Comparison of ENCODE assay signal across 20 mouse cellular contexts in genomic region chr2:122066241-122066640, GRCm38 (mm10). TPM values are rescaled to one million over a fixed set of nuclear protein-coding genes. Genes with fewer than 3 reads are reported as not detected.
A peak's percentile ranks its signal among the peaks of the same experiment; 100 is the strongest.
DNase-seq lines count a peak whose midpoint lies in the region; ATAC-seq and TF ChIP-seq lines count a peak whose summit lies in the region.
"Had no signal": no experiment of that assay in that cellular context is flagged by ENCODE, and none has a peak within 500 bp of the region (broad histone marks: within the 10 kb centered on the region; RNA-seq: fewer than 3 reads in every experiment).

No protein-coding gene starts in this region.

- no peak overlapping the region for H3K27ac ChIP-seq in heart, embryonic 11.5 days (ENCODE audit: low read depth, low read length)
- H3K27ac ChIP-seq in heart, embryonic 15.5 days = peak overlapping the region; percentile 78
- H3K27ac ChIP-seq in heart, postnatal 0 days (ENCODE audit: low read depth) = 0 out of 2 replicates have a peak overlapping the region, but pooled peaks have one; percentile 9
- H3K27ac ChIP-seq in intestine, embryonic 16.5 days (ENCODE audit: low read length) = no peak overlapping the region
- H3K27ac ChIP-seq in liver, embryonic 11.5 days (ENCODE audit: low read depth, low read length) = no peak overlapping the region
- H3K27ac ChIP-seq: embryonic facial prominence, embryonic 12.5 days; forebrain, embryonic 15.5 days; hindbrain, embryonic 13.5 days; hindbrain, postnatal 0 days had no signal

- no peak for TF ChIP-seq CTCF in heart, postnatal 0 days (IDR thresholded peaks at IDR 0.05; ENCODE audit: low read depth)

- no peak overlapping the region for H3K4me2 ChIP-seq in heart, embryonic 11.5 days
- no peak overlapping the region for H3K4me2 ChIP-seq in heart, embryonic 15.5 days
- H3K4me2 ChIP-seq in heart, postnatal 0 days (ENCODE audit: low read depth, low read length) = no peak overlapping the region
- no peak overlapping the region for H3K4me2 ChIP-seq in intestine, embryonic 16.5 days (ENCODE audit: low read depth, low read length)
- H3K4me2 ChIP-seq in liver, embryonic 11.5 days = no peak overlapping the region
- H3K4me2 ChIP-seq: embryonic facial prominence, embryonic 12.5 days; forebrain, embryonic 15.5 days; hindbrain, embryonic 13.5 days had no signal

- H3K4me3 ChIP-seq in heart, embryonic 11.5 days (ENCODE audit: low read depth, low read length) = no peak overlapping the region
- H3K4me3 ChIP-seq in heart, embryonic 15.5 days = no peak overlapping the region
- no peak overlapping the region for H3K4me3 ChIP-seq in heart, postnatal 0 days (ENCODE audit: low read depth, low read length)
- no peak overlapping the region for H3K4me3 ChIP-seq in intestine, embryonic 16.5 days (ENCODE audit: low read length)
- no peak overlapping the region for H3K4me3 ChIP-seq in liver, embryonic 11.5 days (ENCODE audit: low read depth, low read length)
- H3K4me3 ChIP-seq: embryonic facial prominence, embryonic 12.5 days; forebrain, embryonic 15.5 days; hindbrain, embryonic 13.5 days had no signal

- H3K9ac ChIP-seq in heart, embryonic 11.5 days (ENCODE audit: low read depth, low read length) = no peak overlapping the region
- H3K9ac ChIP-seq in heart, embryonic 15.5 days = no peak overlapping the region
- no peak overlapping the region for H3K9ac ChIP-seq in heart, postnatal 0 days (replicated peaks; ENCODE audit: low read depth, low read length)
- H3K9ac ChIP-seq in intestine, embryonic 16.5 days (ENCODE audit: low read depth, low read length) = no peak overlapping the region
- no peak overlapping the region for H3K9ac ChIP-seq in liver, embryonic 11.5 days (ENCODE audit: low read depth, low read length)
- H3K9ac ChIP-seq: embryonic facial prominence, embryonic 12.5 days; forebrain, embryonic 15.5 days; hindbrain, embryonic 13.5 days had no signal

- H3K9me3 ChIP-seq in heart, embryonic 11.5 days (replicated peaks; ENCODE audit: control insufficient read depth, low read length) = no peaks in the 10 kb centered on the region
- H3K9me3 ChIP-seq in heart, embryonic 15.5 days (replicated peaks) = no peaks in the 10 kb centered on the region
- H3K9me3 ChIP-seq in heart, postnatal 0 days (replicated peaks; ENCODE audit: control insufficient read depth, low read length) = no peaks in the 10 kb centered on the region
- H3K9me3 ChIP-seq in intestine, embryonic 16.5 days (ENCODE audit: control insufficient read depth, low read length) = no peaks in the 10 kb centered on the region
- no peaks in the 10 kb centered on the region for H3K9me3 ChIP-seq in liver, embryonic 11.5 days (ENCODE audit: control insufficient read depth, low read length)
- H3K9me3 ChIP-seq: embryonic facial prominence, embryonic 12.5 days; forebrain, embryonic 15.5 days; G1E; hindbrain, embryonic 13.5 days had no signal

- peaks cover 3% of the 10 kb centered on the region for H3K36me3 ChIP-seq in heart, embryonic 11.5 days (ENCODE audit: control insufficient read depth, insufficient read depth, low read length)
- peaks cover 14% of the 10 kb centered on the region; the same call in 1 of the 2 replicates for H3K36me3 ChIP-seq in heart, embryonic 15.5 days
- peaks cover 14% of the 10 kb centered on the region for H3K36me3 ChIP-seq in heart, postnatal 0 days (replicated peaks; ENCODE audit: control insufficient read depth, insufficient read depth, low read length)
- H3K36me3 ChIP-seq in intestine, embryonic 16.5 days (ENCODE audit: control insufficient read depth, insufficient read depth, low read length) = peaks cover 6% of the 10 kb centered on the region; the same call in 1 of the 2 replicates
- peaks cover 5% of the 10 kb centered on the region; the same call in 1 of the 2 replicates for H3K36me3 ChIP-seq in liver, embryonic 11.5 days (ENCODE audit: control insufficient read depth, insufficient read depth, low read length)

- no peaks in the 10 kb centered on the region for H3K27me3 ChIP-seq in heart, embryonic 11.5 days (ENCODE audit: control insufficient read depth, insufficient read depth, low read length)
- H3K27me3 ChIP-seq in heart, embryonic 15.5 days = no peaks in the 10 kb centered on the region
- H3K27me3 ChIP-seq in heart, postnatal 0 days (ENCODE audit: control insufficient read depth, insufficient read depth, low read length) = no peaks in the 10 kb centered on the region
- no peaks in the 10 kb centered on the region for H3K27me3 ChIP-seq in intestine, embryonic 16.5 days (replicated peaks; ENCODE audit: control insufficient read depth, insufficient read depth, low read length)
- H3K27me3 ChIP-seq in liver, embryonic 11.5 days (replicated peaks; ENCODE audit: control insufficient read depth, insufficient read depth, low read length) = no peaks in the 10 kb centered on the region
- H3K27me3 ChIP-seq: embryonic facial prominence, embryonic 12.5 days; forebrain, embryonic 15.5 days; hindbrain, embryonic 13.5 days had no signal

- ATAC-seq in heart, embryonic 11.5 days (replicated peaks; ENCODE audit: insufficient number of reproducible peaks, low FRiP score, low TSS enrichment) = no peak
- peak; percentile 77; the same call in 1 of the 2 replicates for ATAC-seq in heart, embryonic 15.5 days (replicated peaks; ENCODE audit: insufficient number of reproducible peaks, insufficient read depth, low FRiP score, low read depth)
- peak; percentile 81 for ATAC-seq in heart, postnatal 0 days (ENCODE audit: insufficient read depth, low read depth)
- peak; percentile 91 for ATAC-seq in intestine, embryonic 16.5 days
- ATAC-seq in liver, embryonic 11.5 days (replicated peaks; ENCODE audit: low FRiP score) = no peak
- ATAC-seq: CD4-positive, CD25-positive, alpha-beta regulatory T cell, adult 4 months; forebrain, embryonic 15.5 days had no signal

- intact Hi-C loops in heart, postnatal 36 days (cut with DNase I) = no loop called here

- TF ChIP-seq EP300 in heart, postnatal 0 days (IDR thresholded peaks at IDR 0.05; ENCODE audit: low read depth) = no peak

- 55% methylated on average over 8 of the region's 8 CpGs for WGBS in heart, embryonic 11.5 days (ENCODE audit: insufficient replicate concordance)
- WGBS in heart, embryonic 15.5 days = 57% methylated on average over 8 of the region's 8 CpGs
- WGBS in heart, postnatal 0 days = 34% methylated on average over 8 of the region's 8 CpGs
- WGBS in intestine, embryonic 16.5 days = 68% methylated on average over 8 of the region's 8 CpGs
- 76% methylated on average over 8 of the region's 8 CpGs for WGBS in liver, embryonic 11.5 days

- DNase-seq in heart, adult 11 months = peak; percentile 73
- no peak for DNase-seq in heart, postnatal 36 days
- DNase-seq in heart, postnatal 0 days (ENCODE audit: low spot score) = peak; percentile 20
- no peak for DNase-seq in liver, embryonic 11.5 days (ENCODE audit: low spot score)
- DNase-seq in retina, postnatal 1 day = no peak
- DNase-seq: adrenal gland, postnatal 10 days; B cell, adult 2 months; cerebellum, adult 11 months; cerebellum, adult 9-10 months; cerebellum, postnatal 25 days; gastrocnemius, postnatal 36 days had no signal

- no peaks in the 10 kb centered on the region for H3K4me1 ChIP-seq in heart, embryonic 11.5 days (ENCODE audit: control insufficient read depth, insufficient read depth, low read length)
- H3K4me1 ChIP-seq in heart, embryonic 15.5 days (replicated peaks) = peaks cover 4% of the 10 kb centered on the region
- no peaks in the 10 kb centered on the region for H3K4me1 ChIP-seq in heart, postnatal 0 days (ENCODE audit: control insufficient read depth, insufficient read depth)
- H3K4me1 ChIP-seq in intestine, embryonic 16.5 days (ENCODE audit: control insufficient read depth, insufficient read depth, low read length) = no peaks in the 10 kb centered on the region; the same call in 1 of the 2 replicates
- no peaks in the 10 kb centered on the region for H3K4me1 ChIP-seq in liver, embryonic 11.5 days (replicated peaks; ENCODE audit: control insufficient read depth, insufficient read depth, low read length)
- H3K4me1 ChIP-seq: embryonic facial prominence, embryonic 12.5 days; forebrain, embryonic 15.5 days; hindbrain, embryonic 13.5 days had no signal

RNA-seq across cellular contexts. Expression of gene Eif3j1, which starts 37.9 kb away (rescaled TPM):
- 13.9 and 15.9 TPM in 2 replicates for polyA plus RNA-seq in heart, embryonic 11.5 days (2014; fragmentation: Nextera tagmentation; extraction: Ambion mirVana)
- polyA plus RNA-seq in heart, embryonic 15.5 days (2015; fragmentation: Nextera tagmentation; extraction: Ambion mirVana) = 9.4 and 10.2 TPM in 2 replicates
- total RNA-seq in heart, postnatal 36 days (2021) = 10 to 100 TPM; 22.7 to 23.8 TPM
- 17.4 and 17.7 TPM in 2 replicates for total RNA-seq in heart, postnatal 0 days (2014; rRNA removed; ENCODE audit: low replicate concordance)
- polyA plus RNA-seq in heart, postnatal 0 days (2015; fragmentation: Nextera tagmentation; extraction: Ambion mirVana) = 10.5 and 11.2 TPM in 2 replicates
- 9.4 and 10.3 TPM in 2 replicates for polyA plus RNA-seq in intestine, embryonic 16.5 days (2015; fragmentation: Nextera tagmentation; extraction: Ambion mirVana)
- polyA plus RNA-seq in liver, embryonic 11.5 days (2014; fragmentation: Nextera tagmentation; extraction: Ambion mirVana) = 17.9 and 18.3 TPM in 2 replicates

RNA-seq across cellular contexts. Expression of gene Spg11, which starts 51.9 kb away (rescaled TPM):
- polyA plus RNA-seq in heart, embryonic 11.5 days (2014; fragmentation: Nextera tagmentation; extraction: Ambion mirVana) = 7.0 and 7.7 TPM in 2 replicates
- polyA plus RNA-seq in heart, embryonic 15.5 days (2015; fragmentation: Nextera tagmentation; extraction: Ambion mirVana) = 4.7 and 5.8 TPM in 2 replicates
- total RNA-seq in heart, postnatal 36 days (2021) = 10 to 100 TPM; 10.7 to 11.0 TPM
- total RNA-seq in heart, postnatal 0 days (2014; rRNA removed; ENCODE audit: low replicate concordance) = 11.0 and 15.7 TPM in 2 replicates
- polyA plus RNA-seq in heart, postnatal 0 days (2015; fragmentation: Nextera tagmentation; extraction: Ambion mirVana) = 2.2 and 2.7 TPM in 2 replicates
- polyA plus RNA-seq in intestine, embryonic 16.5 days (2015; fragmentation: Nextera tagmentation; extraction: Ambion mirVana) = 7.0 and 7.6 TPM in 2 replicates
- polyA plus RNA-seq in liver, embryonic 11.5 days (2014; fragmentation: Nextera tagmentation; extraction: Ambion mirVana) = 9.3 and 9.8 TPM in 2 replicates

Comparison
In these comparisons a context has a peak if more than half of its experiments do, and no peak if none do; other contexts are left out.
1. DNase-seq: peak in heart, adult 11 months (single experiment) and heart, postnatal 0 days (single experiment); none in heart, postnatal 36 days (0 of 2), liver, embryonic 11.5 days (single experiment) and retina, postnatal 1 day (single experiment).
2. ATAC-seq: peak in heart, embryonic 15.5 days (single experiment), heart, postnatal 0 days (single experiment) and intestine, embryonic 16.5 days (single experiment); none in heart, embryonic 11.5 days (single experiment) and liver, embryonic 11.5 days (single experiment).
3. H3K27ac ChIP-seq: peak in heart, embryonic 15.5 days (single experiment) and heart, postnatal 0 days (single experiment); none in heart, embryonic 11.5 days (single experiment), intestine, embryonic 16.5 days (single experiment) and liver, embryonic 11.5 days (single experiment).